In the genomic region with DNA sequence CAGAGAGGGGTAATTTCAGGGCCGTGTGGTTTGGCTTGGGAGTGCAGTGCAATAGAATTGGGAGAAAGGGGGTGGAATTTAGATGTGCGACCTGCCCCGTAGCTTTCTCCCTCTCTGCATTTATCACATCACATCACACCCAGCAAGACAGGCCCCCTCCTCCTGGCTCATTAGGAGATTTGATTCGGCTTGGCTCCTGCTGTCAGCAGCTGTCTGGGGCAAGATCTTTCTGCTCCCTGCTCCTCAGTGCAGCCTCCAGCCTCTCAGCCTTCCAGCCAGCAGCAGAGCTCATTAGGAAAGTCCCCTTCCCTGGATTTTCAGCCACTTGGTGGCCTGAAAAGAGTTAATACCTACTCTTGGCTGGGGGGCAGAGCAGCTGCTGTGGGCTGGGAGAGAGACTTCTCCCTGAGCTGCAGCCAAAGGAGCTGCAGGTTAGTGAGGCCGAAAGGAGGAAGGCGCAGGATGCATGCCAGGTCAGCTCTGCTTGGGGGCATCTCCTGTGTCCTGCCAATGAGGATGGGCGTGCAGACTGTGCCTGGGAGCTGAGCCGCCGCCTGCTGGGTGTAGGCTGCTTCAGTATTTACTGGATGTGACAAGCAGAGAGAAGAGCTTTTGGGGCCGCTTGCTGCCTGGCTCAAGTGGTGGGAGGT, we compare ENCODE assay signal across 8 mouse cellular contexts. TPM values are rescaled to one million over a fixed set of nuclear protein-coding genes. Genes with fewer than 3 reads are reported as not detected.
DNase-seq lines count a peak whose midpoint lies in the region; ATAC-seq and TF ChIP-seq lines count a peak whose summit lies in the region.

No protein-coding gene starts in this region.

- ATAC-seq in hindbrain, embryonic 15.5 days (ENCODE audit: low FRiP score, low read depth): peak; percentile 78
- ATAC-seq in activated CD4-positive, CD25-positive, alpha-beta regulatory T cell, adult 4 months: no peak

- peaks cover 77% of the 10 kb centered on the region for H3K4me1 ChIP-seq in hindbrain, embryonic 15.5 days (replicated peaks)

- DNase-seq in left cerebral cortex, adult 18-20 months (ENCODE audit: low spot score in 2 of 2): peak; percentile 47 to 62
- DNase-seq in left cerebral cortex, adult 11 months (ENCODE audit: low spot score): no peak
- DNase-seq in embryo, embryonic 10.5 days (ENCODE audit: low spot score): peak; percentile 56
- DNase-seq in yolk sac, embryonic 10.5 days (ENCODE audit: low spot score): no peak
- no peak for DNase-seq in ovary, adult 18-20 months (ENCODE audit: low spot score)

- H3K4me3 ChIP-seq in hindbrain, embryonic 15.5 days: peak overlapping the region; percentile 22
- H3K4me3 ChIP-seq in myocyte: no peak overlapping the region

- no peaks in the 10 kb centered on the region for H3K79me2 ChIP-seq in myocyte (ENCODE audit: control insufficient read depth, insufficient read depth)

- no peaks in the 10 kb centered on the region for H3K9me3 ChIP-seq in hindbrain, embryonic 15.5 days

- peak overlapping the region; percentile 48 for H3K4me2 ChIP-seq in hindbrain, embryonic 15.5 days
- no peak overlapping the region for H3K4me2 ChIP-seq in myocyte (ENCODE audit: low read depth)

- 2% methylated on average over 10 of the region's 10 CpGs for WGBS in hindbrain, embryonic 15.5 days

- H3K27me3 ChIP-seq in hindbrain, embryonic 15.5 days: no peaks in the 10 kb centered on the region
- no peaks in the 10 kb centered on the region for H3K27me3 ChIP-seq in myocyte (ENCODE audit: control insufficient read depth, insufficient read depth, insufficient read length)

- H3K36me3 ChIP-seq in hindbrain, embryonic 15.5 days: no peaks in the 10 kb centered on the region
- no peaks in the 10 kb centered on the region for H3K36me3 ChIP-seq in myocyte (ENCODE audit: control insufficient read depth, insufficient read depth)

- no peak overlapping the region for H3ac ChIP-seq in myocyte (ENCODE audit: control insufficient read depth, insufficient read length)

- no peak for TF ChIP-seq POLR2A in myocyte (IDR thresholded peaks at IDR 0.05; ENCODE audit: insufficient read length, low read depth)

- peak overlapping the region; percentile 33 for H3K9ac ChIP-seq in hindbrain, embryonic 15.5 days

- H3K27ac ChIP-seq in hindbrain, embryonic 15.5 days (replicated peaks): peak overlapping the region; percentile 81

TF ChIP-seq in myocyte, 11 proteins besides CTCF, POLR2A, EP300 and RAD21:
- TF ChIP-seq TCF12 (IDR thresholded peaks at IDR 0.05; ENCODE audit: insufficient read depth, poor library complexity, severe bottlenecking) (no peak), MYOD1 (IDR thresholded peaks at IDR 0.05; ENCODE audit: control insufficient read depth in 1 of 3, insufficient read length in 2 of 3, low read depth in 2 of 3) (peak in 1 of 3 experiments; percentile 15), MYOG (IDR thresholded peaks at IDR 0.05; ENCODE audit: control insufficient read depth in 1 of 3, insufficient read depth in 1 of 3, insufficient read length in 2 of 3, low read depth in 2 of 3) (peak in 2 of 3 experiments; percentile 2 to 40)

RNA-seq across cellular contexts. Expression of a gene that starts 12.4 kb away (rescaled TPM):
- 10 to 100 TPM; 60.4 to 61.1 TPM for total RNA-seq in left cerebral cortex, adult 18-20 months (2021)
- polyA plus RNA-seq in hindbrain, embryonic 15.5 days (2015; fragmentation: Nextera tagmentation; extraction: Ambion mirVana): 21.2 and 21.6 TPM in 2 replicates
- polyA plus RNA-seq in myocyte (2012; fragmentation: generic; extraction: Trizol): 0.16 TPM
- under 1 TPM in 1 of 2 experiments, not detected in 1; 0.09 TPM for polyA plus RNA-seq in activated CD4-positive, CD25-positive, alpha-beta regulatory T cell, adult 4 months (2017; shearing (Covaris generic))

Comparison
In these comparisons a context has a peak if more than half of its experiments do, and no peak if none do; other contexts are left out.
1. DNase-seq: peak in left cerebral cortex, adult 18-20 months (2 of 2) and embryo, embryonic 10.5 days (single experiment); none in left cerebral cortex, adult 11 months (single experiment), yolk sac, embryonic 10.5 days (single experiment) and ovary, adult 18-20 months (single experiment).
2. RNA of a gene that starts 12.4 kb away (polyA plus RNA-seq): 21.2 to 21.6 TPM in hindbrain, embryonic 15.5 days; 0.16 TPM in myocyte (single experiment) and 0.09 TPM in activated CD4-positive, CD25-positive, alpha-beta regulatory T cell, adult 4 months; every median in the first group is over 10 times any median in the second.